Mouse (Mus musculus): ENCODE results near the gene Gimap5. TPM values are rescaled to one million over a fixed set of nuclear protein-coding genes. Genes with fewer than 3 reads are reported as not detected.

The Gimap5 gene
- polyA plus RNA-seq, 1 experiment from 2014 or later: 9.8 TPM

GRCm38 (mm10) chr6:48784406-48784805 lies 38.4 kb downstream of the Gimap5 start:
- Histone ChIP-seq H3K36me3 (ENCODE audit: control insufficient read depth, insufficient read depth) (no peaks in the 10 kb centered on the region), H3K4me2 (ENCODE audit: low read depth, low read length) (no peak overlapping the region), H3K9me3 (replicated peaks; ENCODE audit: control insufficient read depth, low read length) (no peaks in the 10 kb centered on the region), H3K27me3 (ENCODE audit: control insufficient read depth, insufficient read depth, low read length) (no peaks in the 10 kb centered on the region), H3K4me1 (ENCODE audit: control insufficient read depth, insufficient read depth, low read length) (no peaks in the 10 kb centered on the region; the same call in 1 of the 2 replicates), H3K4me3 (ENCODE audit: low read length) (no peak overlapping the region), H3K27ac (ENCODE audit: low read length) (no peak overlapping the region), H3K9ac (ENCODE audit: low read length) (no peak overlapping the region)
- WGBS: 74% methylated on average over 1 of the region's 1 CpGs
- no peak for ATAC-seq (replicated peaks; ENCODE audit: extremely low read depth, insufficient read depth, low FRiP score)

DNA sequence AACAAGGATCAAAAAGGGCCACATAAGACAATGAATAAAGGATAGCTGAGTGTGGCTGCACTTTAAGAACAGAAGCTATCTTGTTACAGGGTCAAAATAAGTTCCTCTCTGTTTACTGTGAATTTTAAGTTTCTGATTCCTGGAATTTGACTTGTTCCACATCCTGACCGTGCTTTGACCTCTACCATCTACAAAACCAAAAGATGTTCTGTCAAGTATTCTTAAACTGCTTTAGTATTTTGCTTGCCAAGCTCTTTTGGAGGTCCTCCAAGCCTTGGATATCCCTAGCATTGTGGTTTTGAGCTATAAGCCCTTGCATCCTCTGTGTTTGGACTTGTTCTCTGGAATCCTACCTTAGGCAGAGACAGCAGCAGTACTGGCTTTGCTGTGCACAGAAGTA lies 39.2 kb downstream of the Gimap5 start:
- Histone ChIP-seq H3K9ac (ENCODE audit: low read length) (no peak overlapping the region), H3K4me3 (ENCODE audit: low read length) (no peak overlapping the region), H3K4me1 (ENCODE audit: control insufficient read depth, insufficient read depth, low read length) (no peaks in the 10 kb centered on the region; the same call in 1 of the 2 replicates), H3K36me3 (ENCODE audit: control insufficient read depth, insufficient read depth) (no peaks in the 10 kb centered on the region), H3K27ac (ENCODE audit: low read length) (no peak overlapping the region), H3K9me3 (replicated peaks; ENCODE audit: control insufficient read depth, low read length) (no peaks in the 10 kb centered on the region), H3K27me3 (ENCODE audit: control insufficient read depth, insufficient read depth, low read length) (no peaks in the 10 kb centered on the region), H3K4me2 (ENCODE audit: low read depth, low read length) (no peak overlapping the region)
- 49% methylated on average over 1 of the region's 1 CpGs for WGBS
- ATAC-seq (replicated peaks; ENCODE audit: extremely low read depth, insufficient read depth, low FRiP score): no peak

GRCm38 (mm10) chr6:48785601-48786000 lies 39.6 kb downstream of the Gimap5 start:
- H3K9me3 ChIP-seq (replicated peaks; ENCODE audit: control insufficient read depth, low read length): no peaks in the 10 kb centered on the region
- no peaks in the 10 kb centered on the region; the same call in 1 of the 2 replicates for H3K4me1 ChIP-seq (ENCODE audit: control insufficient read depth, insufficient read depth, low read length)
- H3K4me2 ChIP-seq (ENCODE audit: low read depth, low read length): no peak overlapping the region
- 65% methylated on average over 2 of the region's 2 CpGs for WGBS
- no peak for ATAC-seq (replicated peaks; ENCODE audit: extremely low read depth, insufficient read depth, low FRiP score)
- H3K27me3 ChIP-seq (ENCODE audit: control insufficient read depth, insufficient read depth, low read length): no peaks in the 10 kb centered on the region
- no peak overlapping the region for H3K4me3 ChIP-seq (ENCODE audit: low read length)
- no peak overlapping the region for H3K27ac ChIP-seq (ENCODE audit: low read length)
- no peak overlapping the region for H3K9ac ChIP-seq (ENCODE audit: low read length)
- no peaks in the 10 kb centered on the region for H3K36me3 ChIP-seq (ENCODE audit: control insufficient read depth, insufficient read depth)

GRCm38 (mm10) chr6:48787867-48788266 lies 41.9 kb downstream of the Gimap5 start:
- H3K4me1 ChIP-seq (ENCODE audit: control insufficient read depth, insufficient read depth, low read length): no peaks in the 10 kb centered on the region; the same call in 1 of the 2 replicates
- no peak overlapping the region for H3K27ac ChIP-seq (ENCODE audit: low read length)
- no peak overlapping the region for H3K9ac ChIP-seq (ENCODE audit: low read length)
- no peaks in the 10 kb centered on the region for H3K9me3 ChIP-seq (replicated peaks; ENCODE audit: control insufficient read depth, low read length)
- H3K36me3 ChIP-seq (ENCODE audit: control insufficient read depth, insufficient read depth): no peaks in the 10 kb centered on the region
- H3K4me2 ChIP-seq (ENCODE audit: low read depth, low read length): no peak overlapping the region
- H3K4me3 ChIP-seq (ENCODE audit: low read length): no peak overlapping the region
- no peaks in the 10 kb centered on the region for H3K27me3 ChIP-seq (ENCODE audit: control insufficient read depth, insufficient read depth, low read length)
- ATAC-seq (replicated peaks; ENCODE audit: extremely low read depth, insufficient read depth, low FRiP score): no peak
- WGBS: 56% methylated on average over 2 of the region's 2 CpGs

- no peaks in the 10 kb centered on the region for H3K27me3 ChIP-seq (ENCODE audit: control insufficient read depth, insufficient read depth, low read length)
- ATAC-seq (replicated peaks; ENCODE audit: extremely low read depth, insufficient read depth, low FRiP score): no peak
Observed at GRCm38 (mm10) chr6:48801897-48802296, 55.9 kb downstream of the Gimap5 start.

GRCm38 (mm10) chr6:48803406-48804051 lies 57.5 kb downstream of the Gimap5 start:
- H3K9ac ChIP-seq (ENCODE audit: low read length): no peak overlapping the region
- H3K27ac ChIP-seq (ENCODE audit: low read length): no peak overlapping the region
- no peak overlapping the region for H3K4me2 ChIP-seq (ENCODE audit: low read depth, low read length)
- H3K9me3 ChIP-seq (replicated peaks; ENCODE audit: control insufficient read depth, low read length): 0 out of 2 replicates have a peak, but pooled peaks cover 5% of the 10 kb centered on the region
- ATAC-seq (replicated peaks; ENCODE audit: extremely low read depth, insufficient read depth, low FRiP score): no peak
- no peaks in the 10 kb centered on the region for H3K4me1 ChIP-seq (ENCODE audit: control insufficient read depth, insufficient read depth, low read length)
- H3K36me3 ChIP-seq (ENCODE audit: control insufficient read depth, insufficient read depth): no peaks in the 10 kb centered on the region
- H3K4me3 ChIP-seq (ENCODE audit: low read length): no peak overlapping the region
- H3K27me3 ChIP-seq (ENCODE audit: control insufficient read depth, insufficient read depth, low read length): no peaks in the 10 kb centered on the region

More at GRCm38 (mm10) chr6:48801897-48802296, 55.9 kb downstream of the Gimap5 start:
- Histone ChIP-seq H3K4me2 (ENCODE audit: low read depth, low read length) (no peak overlapping the region), H3K4me3 (ENCODE audit: low read length) (no peak overlapping the region), H3K9me3 (replicated peaks; ENCODE audit: control insufficient read depth, low read length) (0 out of 2 replicates have a peak, but pooled peaks cover 5% of the 10 kb centered on the region), H3K36me3 (ENCODE audit: control insufficient read depth, insufficient read depth) (no peaks in the 10 kb centered on the region), H3K27ac (ENCODE audit: low read length) (no peak overlapping the region), H3K9ac (ENCODE audit: low read length) (no peak overlapping the region), H3K4me1 (ENCODE audit: control insufficient read depth, insufficient read depth, low read length) (no peaks in the 10 kb centered on the region)
- 81% methylated on average over 1 of the region's 1 CpGs for WGBS

Other genes starting within 250 kb of the Gimap5 start
- 17.4 and 20.0 TPM in 2 replicates for gene Atp6v0e2, start 208.6 kb upstream of the Gimap5 start, polyA plus RNA-seq (2015; fragmentation: Nextera tagmentation; extraction: Ambion mirVana)
- gene Lrrc61, start 191.4 kb upstream of the Gimap5 start, polyA plus RNA-seq (2015; fragmentation: Nextera tagmentation; extraction: Ambion mirVana): 6.7 and 8.2 TPM in 2 replicates
- gene Rarres2, start 173.4 kb upstream of the Gimap5 start, polyA plus RNA-seq (2015; fragmentation: Nextera tagmentation; extraction: Ambion mirVana): 44.7 and 55.2 TPM in 2 replicates
- gene Gm45021, start 156.6 kb upstream of the Gimap5 start, polyA plus RNA-seq (2015; fragmentation: Nextera tagmentation; extraction: Ambion mirVana): not detected in 2 replicates
- gene Repin1, start 152.3 kb upstream of the Gimap5 start, polyA plus RNA-seq (2015; fragmentation: Nextera tagmentation; extraction: Ambion mirVana): 28.6 and 29.8 TPM in 2 replicates
- gene Gm44965, start 152.3 kb upstream of the Gimap5 start, polyA plus RNA-seq (2015; fragmentation: Nextera tagmentation; extraction: Ambion mirVana): not detected in 2 replicates
- gene Zfp775, start 144.1 kb upstream of the Gimap5 start, polyA plus RNA-seq (2015; fragmentation: Nextera tagmentation; extraction: Ambion mirVana): 6.2 and 8.6 TPM in 2 replicates
- 1.0 and 1.7 TPM in 2 replicates for gene AI854703, start 119.4 kb upstream of the Gimap5 start, polyA plus RNA-seq (2015; fragmentation: Nextera tagmentation; extraction: Ambion mirVana)
- gene Gimap8, start 99.0 kb upstream of the Gimap5 start, polyA plus RNA-seq (2015; fragmentation: Nextera tagmentation; extraction: Ambion mirVana): 1.9 and 2.4 TPM in 2 replicates
- gene Gimap9, start 70.1 kb upstream of the Gimap5 start, polyA plus RNA-seq (2015; fragmentation: Nextera tagmentation; extraction: Ambion mirVana): 8.6 and 17.5 TPM in 2 replicates
- 35.8 and 37.0 TPM in 2 replicates for gene Gimap4, start 61.6 kb upstream of the Gimap5 start, polyA plus RNA-seq (2015; fragmentation: Nextera tagmentation; extraction: Ambion mirVana)
- 42.5 and 46.8 TPM in 2 replicates for gene Gimap6, start 38.0 kb upstream of the Gimap5 start, polyA plus RNA-seq (2015; fragmentation: Nextera tagmentation; extraction: Ambion mirVana)
- gene Gm28053, start 27.6 kb upstream of the Gimap5 start, polyA plus RNA-seq (2015; fragmentation: Nextera tagmentation; extraction: Ambion mirVana): 2.3 and 5.2 TPM in 2 replicates
- gene Gimap7, start 27.6 kb upstream of the Gimap5 start, polyA plus RNA-seq (2015; fragmentation: Nextera tagmentation; extraction: Ambion mirVana): 0.43 TPM in 1 of 2 replicates, not detected in the other
- gene Gimap1, start 7.1 kb upstream of the Gimap5 start, polyA plus RNA-seq (2015; fragmentation: Nextera tagmentation; extraction: Ambion mirVana): 30.4 and 35.0 TPM in 2 replicates
- gene Gimap3, start 24.7 kb downstream of the Gimap5 start, polyA plus RNA-seq (2015; fragmentation: Nextera tagmentation; extraction: Ambion mirVana): 0.14 and 0.25 TPM in 2 replicates
- gene Tmem176a, start 94.7 kb downstream of the Gimap5 start, polyA plus RNA-seq (2015; fragmentation: Nextera tagmentation; extraction: Ambion mirVana): 78.4 and 88.4 TPM in 2 replicates
- 217 and 227 TPM in 2 replicates for gene Tmem176b, start 95.3 kb downstream of the Gimap5 start, polyA plus RNA-seq (2015; fragmentation: Nextera tagmentation; extraction: Ambion mirVana)
- 0.84 TPM in 1 of 2 replicates, not detected in the other for gene Aoc1, start 126.7 kb downstream of the Gimap5 start, polyA plus RNA-seq (2015; fragmentation: Nextera tagmentation; extraction: Ambion mirVana)
- not detected in 2 replicates for gene 1600015I10Rik, start 183.7 kb downstream of the Gimap5 start, polyA plus RNA-seq (2015; fragmentation: Nextera tagmentation; extraction: Ambion mirVana)
- not detected in 2 replicates for gene Doxl2, start 228.8 kb downstream of the Gimap5 start, polyA plus RNA-seq (2015; fragmentation: Nextera tagmentation; extraction: Ambion mirVana)
- not detected in 2 replicates for gene Svs1, start 240.7 kb downstream of the Gimap5 start, polyA plus RNA-seq (2015; fragmentation: Nextera tagmentation; extraction: Ambion mirVana)